ENCODE assay signal across 20 mouse cellular contexts in genomic region chr2:91128761-91129160, GRCm38 (mm10). TPM values are rescaled to one million over a fixed set of nuclear protein-coding genes. Genes with fewer than 3 reads are reported as not detected.
"Had no signal": no experiment of that assay in that cellular context is flagged by ENCODE, and none has a peak within 500 bp of the region (broad histone marks: within the 10 kb centered on the region; RNA-seq: fewer than 3 reads in every experiment).

No protein-coding gene starts in this region.

- H3K27ac ChIP-seq: lung, embryonic 15.5 days; macrophage; midbrain, embryonic 13.5 days; midbrain, embryonic 15.5 days; neural tube, embryonic 12.5 days; stomach, embryonic 15.5 days; stomach, postnatal 0 days had no signal

- ATAC-seq: lung, postnatal 0 days; midbrain, embryonic 13.5 days; midbrain, embryonic 15.5 days had no signal

- H3K36me3 ChIP-seq: lung, embryonic 15.5 days; midbrain, embryonic 13.5 days; midbrain, embryonic 15.5 days; neural tube, embryonic 12.5 days; stomach, embryonic 15.5 days had no signal

- H3K4me1 ChIP-seq: lung, embryonic 15.5 days; midbrain, embryonic 13.5 days; midbrain, embryonic 15.5 days; neural tube, embryonic 12.5 days; stomach, embryonic 15.5 days had no signal

- DNase-seq: lung, adult 2 months; lung, postnatal 14 days; lung, postnatal 36 days; right cerebral cortex, postnatal 14 days; thymus, adult 2 months; thymus, postnatal 25 days; thymus, postnatal 4 days had no signal

- H3K4me2 ChIP-seq: lung, embryonic 15.5 days; midbrain, embryonic 11.5 days; midbrain, embryonic 13.5 days; midbrain, embryonic 15.5 days; neural tube, embryonic 12.5 days; stomach, embryonic 15.5 days had no signal

- H3K9me3 ChIP-seq: lung, embryonic 15.5 days; midbrain, embryonic 13.5 days; midbrain, embryonic 15.5 days; neural tube, embryonic 12.5 days; stomach, embryonic 15.5 days had no signal

- H3K9ac ChIP-seq: lung, embryonic 15.5 days; midbrain, embryonic 13.5 days; midbrain, embryonic 15.5 days; neural tube, embryonic 12.5 days; stomach, embryonic 15.5 days had no signal

- H3K4me3 ChIP-seq: lung, embryonic 15.5 days; megakaryocyte, embryonic 14.5 days; midbrain, embryonic 13.5 days; midbrain, embryonic 15.5 days; neural tube, embryonic 12.5 days; stomach, embryonic 15.5 days had no signal

- H3K27me3 ChIP-seq: lung, embryonic 15.5 days; midbrain, embryonic 13.5 days; midbrain, embryonic 15.5 days; neural tube, embryonic 12.5 days; stomach, embryonic 15.5 days had no signal

RNA-seq across cellular contexts. Expression of gene Mybpc3, which starts 10.8 kb away (rescaled TPM):
- total RNA-seq: megakaryocyte progenitor cell, adult 5-6 weeks; midbrain, postnatal 0 days had no signal
- polyA plus RNA-seq: midbrain, embryonic 11.5 days; midbrain, embryonic 13.5 days; midbrain, postnatal 0 days; neural tube, embryonic 14.5 days had no signal
